Mouse (Mus musculus): ENCODE data around the gene Caml. TPM values are rescaled to one million over a fixed set of nuclear protein-coding genes. Genes with fewer than 3 reads are reported as not detected.

The Caml gene
- polyA plus RNA-seq, 1 experiment from 2014 or later, result 73.9 TPM

Other genes with a start within 250 kb of the Caml start
- gene Slc34a1, start 224.8 kb upstream of the Caml start, polyA plus RNA-seq (2016; fragmentation: Nextera tagmentation; extraction: Ambion mirVana), result 0.06 TPM in 1 of 2 replicates, not detected in the other
- not detected in 2 replicates for gene Pfn3, start 207.8 kb upstream of the Caml start, polyA plus RNA-seq (2016; fragmentation: Nextera tagmentation; extraction: Ambion mirVana)
- gene F12, start 196.2 kb upstream of the Caml start, polyA plus RNA-seq (2016; fragmentation: Nextera tagmentation; extraction: Ambion mirVana), result not detected in 2 replicates
- gene Grk6, start 177.9 kb upstream of the Caml start, polyA plus RNA-seq (2016; fragmentation: Nextera tagmentation; extraction: Ambion mirVana), result 53.1 and 58.5 TPM in 2 replicates
- 2.0 and 2.3 TPM in 2 replicates for gene Prr7, start 158.7 kb upstream of the Caml start, polyA plus RNA-seq (2016; fragmentation: Nextera tagmentation; extraction: Ambion mirVana)
- gene Dbn1, start 134.9 kb upstream of the Caml start, polyA plus RNA-seq (2016; fragmentation: Nextera tagmentation; extraction: Ambion mirVana), result 558 and 585 TPM in 2 replicates
- 140 and 156 TPM in 2 replicates for gene Pdlim7, start 109.3 kb upstream of the Caml start, polyA plus RNA-seq (2016; fragmentation: Nextera tagmentation; extraction: Ambion mirVana)
- gene Dok3, start 93.7 kb upstream of the Caml start, polyA plus RNA-seq (2016; fragmentation: Nextera tagmentation; extraction: Ambion mirVana), result 2.9 and 4.6 TPM in 2 replicates
- gene Ddx41, start 86.3 kb upstream of the Caml start, polyA plus RNA-seq (2016; fragmentation: Nextera tagmentation; extraction: Ambion mirVana), result 64.6 and 73.4 TPM in 2 replicates
- gene Fam193b, start 51.9 kb upstream of the Caml start, polyA plus RNA-seq (2016; fragmentation: Nextera tagmentation; extraction: Ambion mirVana), result 67.2 and 67.7 TPM in 2 replicates
- 105 and 108 TPM in 2 replicates for gene Tmed9, start 49.3 kb upstream of the Caml start, polyA plus RNA-seq (2016; fragmentation: Nextera tagmentation; extraction: Ambion mirVana)
- gene B4galt7, start 23.1 kb upstream of the Caml start, polyA plus RNA-seq (2016; fragmentation: Nextera tagmentation; extraction: Ambion mirVana), result 40.4 and 41.9 TPM in 2 replicates
- gene Ddx46, start 12.0 kb downstream of the Caml start, polyA plus RNA-seq (2016; fragmentation: Nextera tagmentation; extraction: Ambion mirVana), result 41.7 and 43.0 TPM in 2 replicates
- 71.4 and 74.5 TPM in 2 replicates for gene B230219D22Rik, start 70.1 kb downstream of the Caml start, polyA plus RNA-seq (2016; fragmentation: Nextera tagmentation; extraction: Ambion mirVana)
- 90.9 and 99.6 TPM in 2 replicates for gene Txndc15, start 91.6 kb downstream of the Caml start, polyA plus RNA-seq (2016; fragmentation: Nextera tagmentation; extraction: Ambion mirVana)
- 23.9 and 30.0 TPM in 2 replicates for gene Pcbd2, start 104.4 kb downstream of the Caml start, polyA plus RNA-seq (2016; fragmentation: Nextera tagmentation; extraction: Ambion mirVana)
- 0.18 TPM in 1 of 2 replicates, not detected in the other for gene Catsper3, start 161.6 kb downstream of the Caml start, polyA plus RNA-seq (2016; fragmentation: Nextera tagmentation; extraction: Ambion mirVana)
- 2.7 and 4.1 TPM in 2 replicates for gene Pitx1, start 213.2 kb downstream of the Caml start, polyA plus RNA-seq (2016; fragmentation: Nextera tagmentation; extraction: Ambion mirVana)

All from midbrain, embryonic 12.5 days (tissue).